Mouse (Mus musculus) lung, postnatal 0 days (tissue): Measurements from ENCODE around the gene Ifit1bl2.
"Not testable (repeated sequence)": the region's sequence is repeated elsewhere in the genome, so short reads cannot be mapped to it uniquely, and the experiment has no call there.

Experiments
- CTCF ChIP-seq: IDR thresholded peaks from 2 replicates; pipeline ENCODE4 v1.5.1; 2016; ENCODE audit warnings: antibody characterized with exemption, mild to moderate bottlenecking
- EP300 ChIP-seq: IDR thresholded peaks from 2 replicates; pipeline ENCODE4 v1.6.1; 2016; ENCODE audit warnings: antibody characterized with exemption, mild to moderate bottlenecking, control low read depth

- not testable (repeated sequence) for TF ChIP-seq CTCF, EP300
These were observed 30.4 kb downstream of the Ifit1bl2 start for GRCm38 (mm10) chr19:34610118-34610517.
